Mouse (Mus musculus) frontal cortex, postnatal 14 days (tissue): ENCODE results near the gene Def6.

Experiments
- DNase-seq, 2 experiments: peaks; one replicate each; pipeline ENCODE4 v3.0.0; 2022; ENCODE audit warnings: low spot score in 2 of 2

Gene Def6

DNA sequence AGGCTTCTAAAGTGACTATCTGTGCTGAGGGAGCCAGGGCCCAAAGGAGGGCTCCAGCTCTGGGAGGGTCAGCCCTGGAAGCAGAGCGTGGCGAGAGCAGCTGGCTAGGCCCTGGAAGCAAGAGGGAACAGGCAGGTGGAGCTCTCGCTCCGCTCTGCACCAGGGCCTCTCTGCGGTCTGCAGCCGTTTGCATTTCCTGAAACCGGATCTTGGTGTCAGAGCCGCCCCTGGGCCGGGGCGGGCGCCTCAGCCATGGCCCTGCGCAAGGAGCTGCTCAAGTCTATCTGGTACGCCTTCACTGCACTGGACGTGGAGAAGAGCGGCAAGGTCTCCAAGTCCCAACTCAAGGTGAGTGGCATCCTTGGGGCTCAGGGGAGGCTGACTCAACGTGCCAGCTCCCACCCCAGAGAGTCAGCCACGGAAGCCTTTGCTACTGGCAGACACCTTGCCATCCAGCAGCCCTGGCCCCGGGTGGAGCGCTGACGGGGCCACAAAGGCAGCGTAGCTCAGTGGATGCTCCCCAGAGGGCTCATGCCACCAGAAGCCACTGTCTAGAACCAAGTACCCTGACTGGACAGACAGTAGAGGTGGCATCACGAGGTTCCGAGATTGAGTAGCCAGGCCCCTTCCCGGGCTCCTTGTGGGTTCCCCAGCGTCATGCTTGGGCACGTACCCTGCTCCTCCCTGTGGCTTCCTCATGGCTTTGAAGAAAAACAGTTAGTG lies at the start of gene Def6:
Def6 (plus strand) TSS at position 188 of the 723 bp plus-strand sequence.
- peak in 1 of 2 experiments; percentile 39 for DNase-seq

DNA sequence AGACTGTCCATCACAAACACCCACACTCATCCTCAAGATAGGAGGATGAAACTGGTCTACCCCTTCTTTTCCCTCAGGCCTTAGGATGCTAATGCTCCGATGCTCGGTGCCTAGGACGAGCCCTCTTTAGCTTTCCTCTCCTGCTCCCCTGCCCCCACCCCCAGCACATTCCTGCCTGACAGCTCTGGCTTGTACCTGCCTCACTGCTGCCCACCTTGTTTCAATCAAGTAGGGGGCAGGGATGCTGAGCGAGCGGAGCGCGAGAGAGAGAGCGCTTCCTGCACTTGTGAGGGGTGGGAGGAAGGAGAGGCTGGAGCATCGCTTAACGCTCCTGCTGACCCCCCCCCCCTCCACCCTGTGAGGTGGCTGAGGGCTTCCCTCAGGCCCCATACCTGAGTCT lies 47.2 kb upstream of the Def6 start:
- no peak for DNase-seq

DNA sequence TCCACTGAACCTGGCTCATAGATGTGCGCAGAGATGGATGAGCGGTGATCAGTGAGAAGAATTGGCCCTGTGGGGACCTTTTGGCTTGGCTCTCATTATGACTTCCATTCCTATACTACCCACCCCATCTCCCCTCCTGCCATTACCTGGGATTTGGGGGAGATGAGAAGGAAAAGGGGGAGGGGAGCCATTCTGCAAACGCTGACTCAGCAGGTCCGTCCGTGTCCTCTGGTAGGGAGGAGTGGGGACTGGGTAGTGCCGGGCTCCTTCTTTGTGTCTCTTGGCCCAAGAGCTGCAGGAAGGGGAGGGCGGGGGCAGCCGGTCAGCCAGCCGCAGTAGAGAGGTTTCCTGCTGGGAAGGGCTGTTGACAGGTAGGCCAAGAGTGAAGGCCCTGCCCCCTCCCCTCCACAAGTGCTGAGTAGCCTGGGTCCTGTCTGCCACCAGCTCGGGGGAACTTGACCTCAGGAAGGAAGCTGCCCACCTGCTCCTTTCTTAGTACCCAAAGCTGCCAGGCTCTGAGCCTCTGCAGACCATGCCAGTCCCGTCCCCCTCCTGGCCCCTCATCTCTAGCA lies 46.2 kb upstream of the Def6 start:
- no peak for DNase-seq

DNA sequence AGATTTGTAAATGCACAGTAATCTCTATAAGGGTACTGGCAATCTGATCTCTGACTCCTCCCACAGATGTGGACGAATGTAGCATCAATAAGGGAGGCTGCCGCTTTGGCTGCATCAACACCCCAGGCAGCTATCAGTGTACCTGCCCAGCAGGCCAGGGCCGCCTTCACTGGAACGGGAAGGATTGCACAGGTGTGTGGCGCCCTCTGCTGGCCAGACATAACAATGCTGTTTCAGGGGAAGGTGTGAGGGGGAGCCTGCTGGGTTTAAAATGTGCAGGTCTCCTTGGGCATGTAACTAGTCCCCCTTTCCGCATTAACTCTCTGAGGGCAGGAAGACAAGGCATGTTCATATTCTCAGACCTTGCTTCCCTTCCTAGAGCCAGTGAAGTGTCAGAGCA lies 43.9 kb upstream of the Def6 start:
- DNase-seq: peak; percentile 58 to 76

DNA sequence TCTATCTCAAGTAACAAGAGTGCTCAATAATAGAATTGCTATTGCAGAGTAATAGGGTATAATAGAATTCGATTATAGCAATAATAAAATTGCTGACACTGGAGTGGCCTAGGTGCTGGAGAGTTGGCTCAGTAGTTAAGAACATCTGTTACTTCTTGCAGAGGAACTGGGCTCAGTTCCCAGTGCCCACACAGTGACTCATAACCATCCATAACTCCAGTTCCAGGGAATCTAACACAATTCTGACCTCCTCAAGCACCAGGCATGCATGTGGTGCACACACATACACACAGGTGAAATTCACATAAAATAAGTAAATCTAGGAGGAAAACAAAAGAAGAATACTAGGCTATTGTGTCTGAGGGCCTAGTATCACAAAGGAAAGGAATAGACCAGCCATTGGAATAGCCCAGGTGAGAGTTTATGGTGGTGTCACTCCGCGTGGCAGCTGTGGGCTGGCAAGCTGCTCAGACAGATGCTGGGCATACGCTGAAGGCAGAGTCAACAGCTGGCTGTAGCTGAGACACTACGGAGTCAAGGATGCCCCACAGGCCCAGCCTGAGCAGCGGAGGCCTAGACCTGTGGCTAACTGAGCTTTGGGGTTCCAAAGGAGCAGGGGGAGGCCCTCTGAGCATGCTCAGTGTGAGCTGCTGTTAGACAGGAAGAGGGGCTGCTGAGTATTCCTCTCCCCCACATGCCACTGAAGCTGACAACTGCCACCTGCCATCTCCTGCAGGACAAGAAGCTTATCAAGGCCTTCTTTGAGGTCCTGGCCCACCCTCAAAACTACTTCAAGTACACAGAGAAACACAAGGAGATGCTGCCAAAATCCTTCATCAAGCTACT lies 36.9 kb upstream of the Def6 start:
- DNase-seq: no peak

GRCm38 (mm10) chr17:28172690-28173089 lies 34.9 kb upstream of the Def6 start:
- DNase-seq: no peak

DNA sequence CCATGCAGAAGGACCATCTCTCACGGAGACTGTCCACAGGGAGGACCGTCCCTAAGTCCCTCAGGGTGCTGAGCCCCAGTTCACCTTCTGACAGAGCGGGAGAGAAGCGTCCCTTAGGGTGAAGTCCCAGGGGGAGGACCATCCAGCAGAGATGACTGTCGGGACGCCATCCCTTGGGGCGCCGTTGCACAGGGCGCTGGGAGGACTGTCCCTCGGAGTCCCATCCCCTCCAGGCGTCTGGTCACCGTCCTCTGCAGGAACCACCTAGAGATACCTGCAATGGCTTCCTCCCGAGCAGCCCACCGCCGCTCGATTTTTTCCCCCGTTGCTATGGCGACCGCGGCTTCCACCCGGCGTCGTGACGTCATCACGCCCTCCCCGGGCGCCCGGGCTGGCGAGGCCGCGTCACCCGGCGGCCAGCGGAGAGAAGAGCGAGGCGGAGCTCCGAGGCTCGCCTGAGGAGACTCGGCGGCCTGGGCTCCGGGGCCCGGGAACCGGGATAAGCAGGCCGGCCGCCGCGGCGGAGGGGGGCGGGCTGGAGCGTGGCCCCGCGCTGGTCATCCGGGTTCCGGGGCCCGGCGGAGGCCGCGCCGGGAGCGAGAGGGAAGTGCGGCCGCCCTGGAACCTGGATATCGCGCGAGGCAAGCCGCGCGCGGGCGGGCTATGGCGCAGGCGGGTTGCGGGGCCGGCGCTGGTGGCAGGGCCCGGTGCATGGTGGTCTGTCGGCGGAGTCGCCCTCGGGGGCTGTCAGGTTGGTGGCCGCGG lies 30.6 kb upstream of the Def6 start, which contains the start of gene Zfp523:
Zfp523 (plus strand) TSS at position 355 of the 765 bp plus-strand sequence.
- peak; percentile 82 to 88 for DNase-seq

- no peak for DNase-seq
These were observed 30.0 kb upstream of the Def6 start for GRCm38 (mm10) chr17:28177540-28178046.

GRCm38 (mm10) chr17:28180331-28180730 lies 27.2 kb upstream of the Def6 start:
- DNase-seq: no peak

GRCm38 (mm10) chr17:28180783-28181544 lies 26.6 kb upstream of the Def6 start:
- no peak for DNase-seq

DNA sequence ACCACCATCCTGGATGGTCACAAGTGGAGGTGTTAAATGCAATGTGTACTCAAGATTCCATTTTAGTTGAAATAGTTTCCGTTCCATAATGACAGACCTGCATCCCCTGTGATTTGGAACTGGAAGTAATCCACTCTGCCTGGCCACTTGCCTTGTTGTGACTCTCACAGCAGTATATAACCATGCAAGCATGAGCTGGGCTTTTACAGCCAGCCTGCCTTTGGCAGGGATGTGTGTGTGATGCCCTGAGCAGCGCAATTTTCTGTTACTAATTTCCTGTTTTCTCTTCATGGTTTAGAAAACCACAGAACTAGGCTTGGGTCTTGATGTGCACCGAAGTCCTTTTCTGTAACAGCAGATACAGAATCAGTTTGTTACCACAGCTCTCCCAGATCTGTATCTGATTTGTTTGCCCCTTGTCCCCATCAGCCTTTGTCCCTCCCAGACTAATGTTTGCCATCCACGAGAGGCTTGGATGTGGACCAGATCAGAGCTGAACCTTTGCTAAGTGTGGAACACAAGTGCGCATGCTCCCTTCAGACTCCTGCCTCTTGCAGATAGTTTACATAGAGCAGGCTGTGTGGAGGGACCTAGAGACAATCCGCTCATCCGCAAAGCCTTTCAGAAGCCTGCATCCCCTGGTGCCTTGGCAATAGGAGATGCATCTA lies 22.5 kb upstream of the Def6 start:
- no peak for DNase-seq

DNA sequence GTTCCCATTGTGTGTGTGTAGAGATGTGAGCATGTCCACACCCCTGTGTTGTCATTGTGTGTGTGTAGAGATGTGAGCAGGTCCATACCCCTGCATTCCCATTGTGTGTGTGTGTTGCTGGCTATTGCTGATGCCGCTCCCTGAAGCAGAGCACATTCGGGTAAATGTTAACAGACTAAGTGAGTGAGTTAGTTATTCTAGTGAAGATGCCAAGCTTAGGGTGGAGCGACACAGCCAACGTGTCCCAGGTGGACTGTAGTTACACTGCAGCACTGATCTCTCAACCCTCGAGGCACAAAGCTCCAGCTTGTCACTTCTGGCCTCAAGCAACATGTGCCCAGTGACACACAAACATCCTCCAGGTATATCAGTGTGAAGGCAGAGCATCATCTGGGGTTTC lies 19.3 kb upstream of the Def6 start:
- no peak for DNase-seq

GRCm38 (mm10) chr17:28192754-28193153 lies 14.8 kb upstream of the Def6 start:
- no peak for DNase-seq

GRCm38 (mm10) chr17:28193559-28193958 lies 14.0 kb upstream of the Def6 start:
- DNase-seq: no peak

DNA sequence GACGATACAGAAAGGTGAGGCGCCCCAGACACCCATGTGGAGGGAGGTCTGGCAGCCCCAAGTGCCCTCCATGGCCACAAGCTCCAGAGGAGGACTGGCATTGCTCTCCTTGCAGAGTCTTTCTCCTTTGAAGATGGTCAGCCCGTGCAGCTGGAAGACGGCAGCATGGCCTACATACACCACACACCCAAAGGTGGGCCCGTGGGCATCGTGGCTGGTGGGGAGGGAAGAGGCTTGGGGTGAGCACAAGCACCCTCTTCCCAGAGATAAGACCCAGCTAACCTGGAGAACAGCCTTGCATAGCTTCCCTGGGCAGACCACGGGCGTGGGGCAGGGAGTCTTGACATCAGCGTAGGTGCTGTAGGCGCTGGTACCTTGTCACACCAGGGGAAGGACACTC lies 12.5 kb upstream of the Def6 start:
- no peak for DNase-seq

GRCm38 (mm10) chr17:28197646-28198045 lies 9.9 kb upstream of the Def6 start:
- no peak for DNase-seq

DNA sequence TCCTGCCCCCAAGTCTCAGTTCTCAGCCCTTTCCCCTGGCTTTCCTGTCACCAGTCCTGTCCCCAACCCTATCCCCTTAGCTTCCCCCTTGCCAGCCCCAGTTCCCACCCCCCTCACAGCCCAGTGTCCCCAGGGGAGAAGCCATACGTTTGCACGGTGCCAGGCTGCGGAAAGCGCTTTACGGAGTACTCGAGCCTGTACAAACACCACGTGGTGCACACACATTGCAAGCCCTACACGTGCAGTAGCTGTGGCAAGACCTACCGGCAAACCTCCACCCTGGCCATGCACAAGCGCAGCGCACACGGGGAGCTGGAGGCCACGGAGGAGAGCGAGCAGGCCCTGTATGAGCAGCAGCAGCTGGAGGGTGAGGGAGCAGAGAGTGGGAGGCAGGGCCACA lies 5.6 kb upstream of the Def6 start:
- DNase-seq: no peak

- DNase-seq: no peak
These were observed 3.4 kb upstream of the Def6 start for GRCm38 (mm10) chr17:28204052-28204720.

DNA sequence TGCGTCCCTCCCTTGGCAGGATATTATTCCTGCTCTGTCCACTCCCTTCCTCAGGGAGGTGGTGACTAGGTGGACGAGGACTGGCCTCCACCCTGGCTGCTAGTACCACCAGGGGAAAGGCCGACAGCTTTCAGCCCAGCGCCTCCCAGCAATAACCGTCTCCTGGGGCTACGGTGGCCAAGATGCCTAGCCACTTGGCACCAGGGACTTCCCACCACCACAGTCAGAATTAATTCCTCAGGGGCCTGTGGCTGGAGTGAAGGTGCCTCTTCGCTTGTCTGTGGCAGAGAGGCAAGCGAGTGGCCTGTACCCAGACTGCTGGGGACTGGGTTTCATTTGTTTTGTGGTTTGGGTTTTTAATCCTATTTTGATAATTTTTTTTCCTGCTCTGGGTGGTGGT lies 2.1 kb upstream of the Def6 start:
- DNase-seq: no peak

DNA sequence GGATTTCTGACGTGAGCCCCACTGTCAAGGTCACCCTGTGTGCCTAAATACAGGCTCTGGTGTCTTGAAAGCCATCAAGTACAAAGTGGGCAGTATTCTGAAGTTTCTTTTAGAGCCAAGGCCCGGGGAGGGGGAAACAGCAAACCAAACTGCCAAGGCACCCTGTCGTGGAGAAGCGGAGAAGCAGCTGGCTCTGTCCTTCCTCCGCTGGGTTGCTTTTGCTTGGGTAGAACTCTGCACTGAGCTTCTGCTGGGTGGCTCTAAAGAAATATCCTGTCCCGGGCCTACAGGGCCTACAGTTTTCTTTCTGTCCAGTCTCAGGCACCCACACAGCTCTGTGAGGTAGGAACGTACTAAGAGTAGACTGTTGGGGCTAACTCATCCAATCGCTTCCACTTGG lies 486 bp upstream of the Def6 start:
- no peak for DNase-seq
